Mouse (Mus musculus): Measurements from ENCODE around the gene Utp6. TPM values are rescaled to one million over a fixed set of nuclear protein-coding genes. Genes with fewer than 3 reads are reported as not detected.

The Utp6 gene
- total RNA-seq, 2 experiments from 2014 or later: 45.4 to 102 TPM

- no peak for ATAC-seq (replicated peaks; ENCODE audit: poor library complexity, severe bottlenecking)
Measured at GRCm38 (mm10) chr11:79886395-79886794, 75.8 kb downstream of the Utp6 start.

- ATAC-seq (replicated peaks; ENCODE audit: poor library complexity, severe bottlenecking): no peak
Measured at GRCm38 (mm10) chr11:79885713-79886393, 76.3 kb downstream of the Utp6 start.

DNA sequence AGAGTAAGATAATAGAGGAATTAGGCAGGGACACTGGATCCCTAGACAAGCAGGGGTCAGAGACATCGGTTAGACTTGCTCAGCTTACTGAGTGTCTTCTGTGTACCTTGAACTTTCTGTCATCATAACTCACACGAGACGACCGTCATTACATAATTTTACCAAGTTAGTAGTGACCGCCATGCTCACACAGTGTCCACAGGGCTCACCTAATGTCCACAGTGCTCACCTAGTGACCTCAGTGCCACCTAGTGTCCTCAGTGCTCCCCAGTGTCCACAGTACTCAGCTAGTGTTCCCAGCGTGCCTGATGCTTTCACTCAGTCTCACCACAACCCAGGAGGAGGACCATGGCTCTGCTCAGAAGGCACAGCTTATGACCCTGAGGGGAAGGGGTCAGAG lies 77.4 kb downstream of the Utp6 start:
- ATAC-seq (replicated peaks; ENCODE audit: poor library complexity, severe bottlenecking): no peak

Other genes starting within 250 kb of the Utp6 start
- 79.4 and 102 TPM in 2 replicates for gene Suz12, start 30.7 kb upstream of the Utp6 start, total RNA-seq (2014; fragmentation: Nextera tagmentation)
- 81.6 and 97.8 TPM in 2 replicates for gene Suz12, start 30.7 kb upstream of the Utp6 start, total RNA-seq (2017)
- gene Crlf3, start 118.6 kb upstream of the Utp6 start, total RNA-seq (2014; fragmentation: Nextera tagmentation): 85.9 and 104 TPM in 2 replicates
- 95.3 and 97.5 TPM in 2 replicates for gene Crlf3, start 118.6 kb upstream of the Utp6 start, total RNA-seq (2017)
- 29.5 and 45.3 TPM in 2 replicates for gene Atad5, start 127.0 kb upstream of the Utp6 start, total RNA-seq (2014; fragmentation: Nextera tagmentation)
- 34.5 and 37.3 TPM in 2 replicates for gene Atad5, start 127.0 kb upstream of the Utp6 start, total RNA-seq (2017)
- gene Tefm, start 179.8 kb upstream of the Utp6 start, total RNA-seq (2014; fragmentation: Nextera tagmentation): 23.9 and 27.3 TPM in 2 replicates
- 23.1 and 23.8 TPM in 2 replicates for gene Tefm, start 179.8 kb upstream of the Utp6 start, total RNA-seq (2017)
- not detected in 2 replicates for gene Adap2, start 191.7 kb upstream of the Utp6 start, total RNA-seq (2014; fragmentation: Nextera tagmentation)
- not detected in 2 replicates for gene Adap2, start 191.7 kb upstream of the Utp6 start, total RNA-seq (2017)
- 11.1 and 11.8 TPM in 2 replicates for gene Rnf135, start 221.5 kb upstream of the Utp6 start, total RNA-seq (2014; fragmentation: Nextera tagmentation)
- gene Rnf135, start 221.5 kb upstream of the Utp6 start, total RNA-seq (2017): 3.3 and 6.4 TPM in 2 replicates
- 49.8 and 54.1 TPM in 2 replicates for gene Rhot1, start 246.6 kb upstream of the Utp6 start, total RNA-seq (2014; fragmentation: Nextera tagmentation)
- gene Rhot1, start 246.6 kb upstream of the Utp6 start, total RNA-seq (2017): 44.8 and 58.0 TPM in 2 replicates